In genomic region chr6:120915649-120915975, GRCm38 (mm10) we compare ENCODE assay signal across 8 mouse cellular contexts. TPM values are rescaled to one million over a fixed set of nuclear protein-coding genes. Genes with fewer than 3 reads are reported as not detected.
DNase-seq lines count a peak whose midpoint lies in the region; ATAC-seq and TF ChIP-seq lines count a peak whose summit lies in the region.

No protein-coding gene starts in this region.

- peaks cover 19% of the 10 kb centered on the region; the same call in 1 of the 2 replicates for H3K4me1 ChIP-seq in kidney, adult 2 months (ENCODE audit: control insufficient read depth, insufficient read depth, low read length)
- peaks cover 69% of the 10 kb centered on the region for H3K4me1 ChIP-seq in G1E (ENCODE audit: insufficient read depth, low read depth, low read length)
- H3K4me1 ChIP-seq in forebrain, embryonic 16.5 days (replicated peaks; ENCODE audit: control insufficient read depth, insufficient read depth, low read length): peaks cover 13% of the 10 kb centered on the region
- H3K4me1 ChIP-seq in lung, adult 2 months (ENCODE audit: control insufficient read depth, insufficient read depth, low read length): peaks cover 3% of the 10 kb centered on the region; the same call in 1 of the 2 replicates

- no peak for TF ChIP-seq POLR2A in kidney, adult 2 months (IDR thresholded peaks at IDR 0.05; ENCODE audit: low read depth, low read length)
- no peak for TF ChIP-seq POLR2A in lung, adult 2 months (IDR thresholded peaks at IDR 0.05; ENCODE audit: borderline replicate concordance, extremely low read depth, low read depth, low read length)

- TF ChIP-seq CTCF in kidney, adult 2 months (conservative IDR thresholded peaks at IDR 0.05; ENCODE audit: insufficient read depth, insufficient read length, low read depth, low read length): no peak
- TF ChIP-seq CTCF in G1E (IDR thresholded peaks at IDR 0.05; ENCODE audit: low read depth, low read length): no peak
- TF ChIP-seq CTCF in lung, adult 2 months (IDR thresholded peaks at IDR 0.05; ENCODE audit: insufficient read depth, low read length): no peak

- H3K27me3 ChIP-seq in kidney, adult 2 months (replicated peaks; ENCODE audit: control insufficient read depth, insufficient read depth, low read length): no peaks in the 10 kb centered on the region
- H3K27me3 ChIP-seq in G1E (ENCODE audit: insufficient read depth, low read length): no peaks in the 10 kb centered on the region
- H3K27me3 ChIP-seq in forebrain, embryonic 16.5 days (replicated peaks; ENCODE audit: control insufficient read depth, insufficient read depth, low read length): no peaks in the 10 kb centered on the region

- H3K4me3 ChIP-seq in kidney, adult 2 months (ENCODE audit: insufficient read depth, low read depth, low read length): peak overlapping the region; percentile 69
- H3K4me3 ChIP-seq in G1E (ENCODE audit: low read depth, low read length): peak overlapping the region; percentile 91
- H3K4me3 ChIP-seq in forebrain, embryonic 16.5 days (replicated peaks; ENCODE audit: low read length): peak overlapping the region; percentile 71; the same call in 1 of the 2 replicates
- no peak overlapping the region for H3K4me3 ChIP-seq in lung, adult 2 months (replicated peaks; ENCODE audit: extremely low read depth, low read depth, low read length)

- H3K9ac ChIP-seq in forebrain, embryonic 16.5 days (replicated peaks; ENCODE audit: low read depth, low read length): no peak overlapping the region

- no peak for DNase-seq in kidney, adult 2 months
- no peak for DNase-seq in kidney, adult 18-20 months
- no peak for DNase-seq in G1E (ENCODE audit: low spot score)
- peak; percentile 6 for DNase-seq in mesoderm, embryonic 11.5 days (ENCODE audit: low read depth, low spot score)
- DNase-seq in urinary bladder, postnatal 10 days (ENCODE audit: low spot score): no peak
- no peak for DNase-seq in frontal cortex, adult 2 months (ENCODE audit: extremely low spot score in 1 of 2, low spot score in 1 of 2)
- no peak for DNase-seq in lung, adult 2 months

- no peaks in the 10 kb centered on the region for H3K36me3 ChIP-seq in kidney, adult 2 months (ENCODE audit: control insufficient read depth, insufficient read depth, low read length)
- H3K36me3 ChIP-seq in G1E (replicated peaks): peaks cover 45% of the 10 kb centered on the region
- H3K36me3 ChIP-seq in forebrain, embryonic 16.5 days (ENCODE audit: control insufficient read depth, insufficient read depth): no peaks in the 10 kb centered on the region

- H3K4me2 ChIP-seq in forebrain, embryonic 16.5 days (ENCODE audit: low read length): peak overlapping the region; percentile 79; the same call in 1 of the 2 replicates

- H3K9me3 ChIP-seq in G1E (replicated peaks): no peaks in the 10 kb centered on the region
- no peaks in the 10 kb centered on the region for H3K9me3 ChIP-seq in forebrain, embryonic 16.5 days (ENCODE audit: control insufficient read depth, low read length)

- no peak for ATAC-seq in G1E (ENCODE audit: extremely low read depth, insufficient number of reproducible peaks, low FRiP score, poor library complexity, severe bottlenecking)
- no peak for ATAC-seq in forebrain, embryonic 16.5 days

- peak overlapping the region; percentile 58 for H3K27ac ChIP-seq in kidney, adult 2 months (ENCODE audit: insufficient read depth, low read depth, low read length)
- no peak overlapping the region for H3K27ac ChIP-seq in forebrain, embryonic 16.5 days (ENCODE audit: low read length)

- 34% methylated on average over 2 of the region's 2 CpGs for WGBS in kidney, adult 2 months
- 40% methylated on average over 2 of the region's 2 CpGs for WGBS in forebrain, embryonic 16.5 days
- 57% methylated on average over 2 of the region's 2 CpGs for WGBS in lung, adult 2 months

RNA-seq across cellular contexts. Expression of gene Bid, which starts 1.0 kb away (rescaled TPM):
- 59.8 and 60.6 TPM in 2 replicates for polyA plus RNA-seq in kidney, adult 2 months (2012; rRNA removed)
- total RNA-seq in G1E (2014; fragmentation: Nextera tagmentation) (64.3 and 68.7 TPM in 2 replicates), G1E (2017) (42.8 and 46.0 TPM in 2 replicates)
- polyA plus RNA-seq in G1E (2012): 27.0 and 34.1 TPM in 2 replicates
- polyA plus RNA-seq in forebrain, embryonic 16.5 days (2015; fragmentation: Nextera tagmentation; extraction: Ambion mirVana): 26.8 and 29.6 TPM in 2 replicates
- polyA plus RNA-seq in frontal cortex, adult 2 months (2012; rRNA removed): 19.7 and 20.1 TPM in 2 replicates
- 3.6 and 5.4 TPM in 2 replicates for polyA plus RNA-seq in lung, adult 2 months (2012; rRNA removed)
